Mouse (Mus musculus) cerebral cortex, adult 2 months (tissue): ENCODE results near the gene Camkmt.

Source experiments
- WGBS: fragments of 180-500 bp; shearing (Covaris S2); methylation state at CpG from one replicate; pipeline ENCODE4 v1.1.7; 2018; 5-methylcytosine and 5-hydroxymethylcytosine counted together

Gene Camkmt

DNA sequence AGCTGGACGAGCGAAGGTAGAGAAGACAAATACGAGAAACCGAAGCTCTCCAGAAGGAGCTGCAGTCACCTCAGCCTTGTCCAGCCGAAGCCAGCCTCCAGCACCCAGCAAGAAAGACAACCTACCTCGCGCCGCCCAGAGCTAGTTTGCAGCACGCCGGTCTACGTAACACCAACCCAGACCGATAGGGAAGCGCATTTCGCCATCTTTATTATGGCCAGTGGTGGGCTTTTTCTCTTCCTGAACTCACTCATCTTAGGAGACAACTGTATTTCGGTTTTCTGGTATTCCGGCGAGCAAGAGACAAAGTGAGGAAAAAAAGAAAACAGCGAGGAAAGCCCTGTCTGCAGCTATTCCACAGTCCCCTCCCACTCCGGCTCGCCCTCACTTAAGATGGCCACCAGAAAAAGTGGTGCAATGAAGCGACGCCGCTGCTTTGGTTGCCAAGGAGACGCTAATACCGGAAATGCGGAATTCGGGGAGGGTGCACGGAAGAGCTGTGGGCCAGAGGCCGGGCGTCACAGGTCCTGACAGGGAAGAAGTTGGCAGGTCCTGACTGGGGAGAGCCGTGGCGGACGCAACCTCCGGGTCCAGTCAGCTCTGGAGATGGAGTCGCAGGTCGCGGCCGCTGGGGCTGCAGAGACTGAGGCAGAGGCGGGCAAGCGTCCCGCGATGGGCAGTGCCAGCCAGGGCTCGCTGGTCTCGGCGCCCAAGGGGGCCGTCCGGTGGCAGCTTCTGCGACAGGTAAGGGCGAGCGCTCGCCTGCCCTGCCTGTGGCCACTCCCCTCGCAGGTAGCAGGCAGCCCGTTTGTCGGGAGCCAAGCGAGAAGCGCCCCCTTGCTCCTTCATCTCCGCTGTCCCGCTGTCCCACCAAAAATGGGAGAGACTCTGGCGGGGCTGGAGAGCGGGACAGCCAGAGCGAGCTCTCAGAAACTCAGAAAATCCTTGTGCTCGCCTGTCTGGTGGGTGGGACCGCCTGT, at the start of gene Camkmt, which contains the start of gene Prepl:
TSS of gene Camkmt (plus strand) at position 433 of the 980 bp plus-strand sequence.
TSS of gene Prepl (minus strand) at position 122 of the 980 bp plus-strand sequence.
- WGBS: under 1% methylated on average over 63 of the region's 63 CpGs

- 87% methylated on average over 7 of the region's 7 CpGs for WGBS
Observed at GRCm38 (mm10) chr17:85040913-85041312, 49.4 kb upstream of the Camkmt start.

DNA sequence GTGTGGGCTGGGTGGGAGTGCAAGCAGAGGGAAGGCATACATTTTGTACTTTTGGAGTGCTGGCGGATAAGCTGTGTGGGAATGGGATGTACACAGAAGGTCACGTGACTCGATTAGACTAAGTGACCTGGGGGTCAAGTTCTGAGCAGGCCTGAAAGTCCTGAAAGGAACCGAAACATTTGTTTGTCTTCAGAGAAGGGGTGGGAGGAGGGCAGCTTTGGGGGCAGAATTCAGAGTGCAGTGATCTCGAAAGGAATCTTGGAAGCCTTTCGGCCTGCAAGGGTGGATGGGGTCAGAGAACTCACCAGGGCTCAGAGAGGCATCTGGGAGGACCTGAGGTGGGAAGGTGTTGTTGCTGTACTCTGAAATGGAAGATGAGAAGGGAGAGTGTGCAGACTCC, 47.9 kb upstream of the Camkmt start:
- WGBS: 86% methylated on average over 6 of the region's 6 CpGs

DNA sequence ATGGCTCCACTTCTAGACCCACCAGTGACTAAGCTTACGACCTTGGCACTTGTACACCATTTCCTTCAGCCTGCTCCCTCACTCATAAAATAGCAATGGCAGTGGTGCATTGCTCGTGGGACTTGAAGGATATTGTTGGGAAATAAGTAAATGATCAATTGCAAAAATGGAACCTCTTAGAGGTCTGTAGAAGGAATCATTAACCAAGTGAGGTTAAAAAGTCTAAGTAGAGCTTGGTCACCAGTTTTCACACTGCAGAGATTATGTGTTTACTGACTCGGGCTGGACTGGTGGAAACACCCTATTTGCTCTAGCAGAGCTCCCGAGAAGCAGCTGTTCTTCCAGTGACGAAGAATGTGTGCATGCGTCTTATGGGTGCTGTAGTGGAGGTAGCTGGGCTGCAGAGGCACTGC, 46.9 kb upstream of the Camkmt start:
- 88% methylated on average over 6 of the region's 6 CpGs for WGBS

GRCm38 (mm10) chr17:85044466-85044865, 45.9 kb upstream of the Camkmt start:
- WGBS: 96% methylated on average over 5 of the region's 5 CpGs

GRCm38 (mm10) chr17:85045160-85045559, 45.2 kb upstream of the Camkmt start:
- 85% methylated on average over 12 of the region's 12 CpGs for WGBS

GRCm38 (mm10) chr17:85048379-85048778, 42.0 kb upstream of the Camkmt start:
- WGBS: 96% methylated on average over 5 of the region's 5 CpGs

GRCm38 (mm10) chr17:85058276-85058675, 32.1 kb upstream of the Camkmt start:
- 92% methylated on average over 7 of the region's 7 CpGs for WGBS

GRCm38 (mm10) chr17:85059136-85059535, 31.2 kb upstream of the Camkmt start:
- WGBS: 87% methylated on average over 6 of the region's 6 CpGs

DNA sequence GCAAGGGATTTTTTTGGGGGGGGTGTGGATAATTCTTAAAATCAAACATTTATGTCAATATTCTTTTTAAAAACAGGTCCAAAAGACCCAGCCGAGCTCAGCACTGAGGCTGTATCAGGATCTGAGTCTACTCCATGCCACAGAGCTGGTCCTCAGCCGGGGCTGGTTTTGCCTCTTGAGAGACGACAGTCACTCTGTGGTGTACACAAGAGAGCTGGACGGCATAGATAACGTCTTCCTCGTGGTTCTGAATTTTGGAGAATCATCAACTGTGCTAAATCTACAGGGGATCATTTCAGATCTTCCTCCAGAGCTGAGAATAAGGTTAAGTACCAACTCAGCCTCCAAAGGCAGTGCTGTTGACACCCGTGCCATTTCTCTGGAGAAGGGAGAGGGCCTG, 26.8 kb upstream of the Camkmt start:
- WGBS: 84% methylated on average over 7 of the region's 7 CpGs

DNA sequence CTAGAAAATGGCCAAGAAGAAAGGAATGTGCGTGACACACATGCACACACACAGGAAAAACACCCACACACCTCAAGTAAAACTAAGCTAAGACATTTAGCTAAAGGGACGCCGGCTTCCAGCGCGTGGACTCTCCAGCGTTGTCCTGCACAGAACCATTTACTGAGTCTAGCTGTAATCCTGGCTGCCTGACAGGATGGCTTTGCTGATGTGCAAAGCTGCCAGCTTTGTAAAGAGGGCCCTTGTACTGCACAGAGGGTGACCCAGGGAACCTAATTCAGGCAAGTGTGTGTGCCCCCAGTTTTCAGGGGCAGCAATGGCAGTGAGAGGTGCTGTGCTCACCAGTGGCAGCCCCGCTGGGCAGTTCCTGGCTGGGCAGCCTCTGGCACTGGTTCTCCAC, 23.0 kb upstream of the Camkmt start:
- WGBS: 43% methylated on average over 7 of the region's 7 CpGs

DNA sequence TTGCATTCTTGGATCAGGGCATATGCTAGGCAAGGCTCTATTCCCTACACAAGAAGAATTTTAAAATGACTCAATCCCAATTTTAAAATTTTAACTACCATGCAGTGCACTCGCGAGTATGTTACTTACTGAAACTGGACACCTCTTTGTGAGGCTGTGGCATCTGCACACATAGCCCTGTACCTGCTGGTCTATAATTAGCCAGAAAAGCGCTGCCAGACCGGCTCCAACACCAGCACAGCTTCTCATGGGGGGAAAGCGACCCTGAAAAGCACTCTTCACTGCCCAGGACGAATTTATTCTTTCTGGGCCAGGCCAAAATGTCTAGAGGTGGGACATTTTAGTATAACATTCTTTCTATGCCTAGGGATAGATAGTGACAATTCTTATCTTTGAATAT, 19.7 kb upstream of the Camkmt start:
- 91% methylated on average over 6 of the region's 6 CpGs for WGBS

DNA sequence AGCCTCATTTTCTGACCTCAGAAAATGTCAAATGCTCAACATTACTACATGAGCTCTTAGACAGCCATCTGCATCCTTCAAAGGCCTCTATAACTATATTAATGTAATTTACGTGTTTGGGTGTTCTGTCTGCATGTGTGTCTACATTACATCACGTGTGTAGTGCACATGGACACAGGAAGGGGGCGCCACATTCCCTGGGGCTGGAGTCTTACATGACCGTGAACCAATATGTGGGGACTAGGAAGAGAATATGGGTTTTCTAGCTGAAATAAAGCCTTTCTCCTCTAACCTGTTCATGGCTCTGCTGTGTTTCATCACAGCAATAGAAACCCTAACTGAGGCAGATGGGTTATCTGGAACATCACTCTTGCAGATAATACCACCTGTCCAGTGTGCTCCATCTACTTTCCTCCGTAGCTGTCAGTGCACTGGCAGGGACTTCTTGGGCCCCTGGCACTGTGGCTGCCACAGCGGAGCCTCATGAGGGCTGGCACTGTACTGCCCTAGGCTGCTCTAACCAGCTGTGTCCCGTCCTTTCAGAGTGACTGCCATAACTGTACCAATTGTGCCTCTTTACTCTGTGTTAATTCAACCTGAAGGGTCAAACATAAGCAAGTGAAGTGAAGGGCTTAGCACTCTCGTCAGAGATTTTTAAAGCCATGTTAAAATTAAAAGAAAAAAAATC, 19.1 kb upstream of the Camkmt start:
- 82% methylated on average over 8 of the region's 8 CpGs for WGBS

DNA sequence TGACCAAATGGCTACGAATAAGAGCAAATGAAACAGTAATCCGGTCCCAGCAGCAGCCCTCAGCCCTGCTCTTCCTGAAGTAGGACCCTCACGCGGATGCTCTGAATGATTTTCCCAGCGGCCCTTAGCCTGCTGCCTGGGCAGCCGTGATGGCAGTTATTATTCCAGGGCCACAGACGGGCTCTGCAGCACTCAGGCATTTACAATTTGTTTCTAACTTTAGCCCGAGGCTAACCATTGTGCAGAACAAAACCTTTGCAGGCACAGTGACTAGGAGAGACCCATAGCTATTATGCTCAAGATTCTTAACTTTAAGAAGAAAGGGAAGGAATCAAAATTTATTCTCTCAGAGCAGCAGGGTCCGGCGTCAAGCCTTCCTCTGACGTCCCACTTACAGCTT, 18.0 kb upstream of the Camkmt start:
- 62% methylated on average over 11 of the region's 11 CpGs for WGBS

DNA sequence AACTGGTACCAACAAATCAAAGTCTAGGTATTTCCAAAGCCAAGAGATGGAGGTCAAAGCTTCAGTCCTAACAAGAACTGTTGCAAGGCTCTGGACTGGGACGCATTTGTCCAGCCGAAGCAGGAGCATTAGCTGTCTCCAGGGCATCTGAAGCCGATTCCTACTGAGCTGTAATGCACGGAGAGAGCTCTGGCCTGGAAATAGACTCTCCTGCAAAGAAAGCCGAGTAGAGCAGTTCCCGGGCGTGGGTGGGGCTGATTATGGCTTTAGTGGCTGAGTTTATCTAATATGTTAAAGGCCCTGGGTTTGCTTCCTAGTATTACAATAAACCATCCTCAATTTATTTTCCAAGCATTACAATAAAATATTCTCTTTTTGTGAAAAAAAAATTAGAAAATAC, 17.1 kb upstream of the Camkmt start:
- 43% methylated on average over 7 of the region's 7 CpGs for WGBS

GRCm38 (mm10) chr17:85074083-85074482, 16.3 kb upstream of the Camkmt start:
- 56% methylated on average over 4 of the region's 4 CpGs for WGBS

GRCm38 (mm10) chr17:85079276-85079675, 11.1 kb upstream of the Camkmt start:
- WGBS: 68% methylated on average over 3 of the region's 3 CpGs

- 96% methylated on average over 11 of the region's 11 CpGs for WGBS
Observed at GRCm38 (mm10) chr17:85080781-85081180, 9.6 kb upstream of the Camkmt start.

DNA sequence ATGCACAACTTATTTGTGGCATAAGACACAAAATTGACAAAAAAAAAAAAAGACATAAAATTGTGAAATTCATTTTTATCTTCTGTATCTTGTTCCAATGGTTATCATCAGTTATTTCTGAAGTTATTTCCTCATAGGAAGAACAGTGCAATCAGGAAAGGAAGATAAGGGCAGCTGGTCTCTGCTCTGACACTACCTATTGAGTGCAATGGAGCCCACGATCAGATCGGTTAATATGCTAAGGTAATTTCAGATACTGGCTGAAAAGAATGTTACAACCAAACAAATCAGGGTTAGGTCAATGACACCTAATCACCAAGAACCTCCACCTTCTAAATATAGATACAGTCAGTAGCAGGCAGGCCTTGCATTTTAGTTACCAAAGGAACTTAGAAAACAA, 5.0 kb upstream of the Camkmt start:
- WGBS: 93% methylated on average over 2 of the region's 2 CpGs

DNA sequence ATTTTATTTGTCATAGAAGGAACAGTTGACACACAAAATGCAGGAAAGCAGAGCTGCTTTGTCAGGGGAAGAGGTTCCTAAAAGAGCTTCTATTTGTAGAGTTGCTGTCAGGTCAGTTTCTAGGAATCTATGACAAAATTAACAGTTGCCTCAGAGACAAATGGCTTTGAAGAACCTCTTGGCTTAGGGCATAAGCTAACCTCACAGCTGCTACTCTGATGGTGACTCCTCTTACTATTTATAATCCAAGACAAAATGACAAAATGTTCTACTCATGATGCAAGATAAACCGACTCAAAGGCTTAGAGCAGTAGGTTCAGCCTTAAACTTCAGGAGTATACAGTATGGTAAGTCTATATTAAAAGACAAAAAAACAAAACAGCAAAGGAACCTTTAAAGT, 3.9 kb upstream of the Camkmt start:
- WGBS: 69% methylated on average over 1 of the region's 1 CpGs

DNA sequence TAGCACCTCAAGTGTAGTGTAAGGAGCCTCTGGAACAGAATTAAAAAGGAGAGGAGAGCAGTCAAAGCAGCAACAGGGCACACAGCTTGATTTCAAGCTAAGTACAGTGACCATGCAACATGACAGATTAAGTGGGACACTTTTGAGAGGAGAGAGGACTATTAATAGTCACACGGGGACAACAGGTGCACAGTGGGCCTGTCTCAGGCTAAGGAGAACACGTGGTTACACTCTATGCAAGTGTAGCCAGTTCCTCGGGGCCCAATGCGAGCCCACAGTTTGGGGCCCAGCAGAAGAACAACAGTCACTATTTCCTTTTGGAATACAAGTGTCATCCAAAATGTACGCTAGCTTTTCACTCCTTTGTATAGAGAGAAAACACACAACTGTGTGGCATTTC, 2.8 kb upstream of the Camkmt start:
- WGBS: 74% methylated on average over 5 of the region's 5 CpGs

DNA sequence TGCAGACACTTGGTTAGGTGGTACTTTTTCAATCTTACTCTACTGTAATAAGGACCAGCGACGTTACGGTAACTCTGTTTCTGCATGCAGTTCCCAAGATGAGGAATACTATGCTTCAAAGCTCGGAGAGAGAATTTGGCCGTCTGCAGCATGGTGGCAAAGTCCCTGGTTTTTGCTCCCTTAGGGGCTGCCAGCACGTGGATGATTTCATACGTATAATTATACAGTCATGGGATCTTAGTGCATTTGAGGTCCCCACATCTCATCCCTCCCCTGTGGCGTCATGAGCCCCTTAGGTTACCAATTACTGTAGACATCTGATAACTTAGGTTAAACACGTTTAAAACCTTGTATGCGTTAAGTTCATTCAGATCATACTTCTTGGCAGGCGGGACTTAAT, 2.0 kb upstream of the Camkmt start:
- WGBS: 80% methylated on average over 11 of the region's 11 CpGs

DNA sequence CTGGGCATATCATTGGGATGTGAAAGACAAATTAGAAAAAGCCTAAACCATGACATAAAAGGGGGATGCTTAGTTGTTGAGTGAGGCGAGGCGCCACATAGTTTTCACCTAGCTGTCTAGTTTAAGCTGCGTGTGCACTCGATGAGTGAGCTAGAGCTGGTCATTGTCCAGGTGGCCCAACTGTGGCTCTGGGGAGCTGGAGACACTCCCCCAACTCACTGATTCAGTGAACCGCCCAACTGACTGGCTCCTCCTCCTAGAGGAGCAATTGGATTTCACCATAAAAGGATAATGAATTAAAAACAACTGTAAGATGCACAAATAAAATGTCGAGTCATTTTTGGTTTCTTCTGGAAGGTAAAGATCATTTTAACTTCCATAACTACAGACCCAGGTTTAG, 1.3 kb upstream of the Camkmt start:
- 38% methylated on average over 6 of the region's 6 CpGs for WGBS
